Mouse (Mus musculus): ENCODE measurements around the gene Gcdh.
"Not testable (repeated sequence)": the region's sequence is repeated elsewhere in the genome, so short reads cannot be mapped to it uniquely, and the experiment has no call there.

Gene Gcdh

GRCm38 (mm10) chr8:84910551-84910950 is 16.8 kb upstream of the Gcdh start:
- DNase-seq (ENCODE audit: low read depth, low spot score), result no peak

GRCm38 (mm10) chr8:84909949-84910348 is 16.2 kb upstream of the Gcdh start:
- DNase-seq (ENCODE audit: low read depth, low spot score), result no peak

GRCm38 (mm10) chr8:84909162-84909767 is 15.5 kb upstream of the Gcdh start:
- no peak for DNase-seq (ENCODE audit: low read depth, low spot score)

GRCm38 (mm10) chr8:84908421-84909161 is 14.9 kb upstream of the Gcdh start, which contains the start of gene Dnase2a:
Dnase2a (plus strand) TSS chr8:84908560.
- peak; percentile 99 for DNase-seq (ENCODE audit: low read depth, low spot score)

GRCm38 (mm10) chr8:84907979-84908378 is 14.3 kb upstream of the Gcdh start:
- not testable (repeated sequence) for DNase-seq (ENCODE audit: low read depth, low spot score)

- DNase-seq (ENCODE audit: low read depth, low spot score), result peak; percentile 77
Observed at GRCm38 (mm10) chr8:84907493-84907892, 13.8 kb upstream of the Gcdh start.

GRCm38 (mm10) chr8:84907037-84907436 is 13.3 kb upstream of the Gcdh start:
- no peak for DNase-seq (ENCODE audit: low read depth, low spot score)

GRCm38 (mm10) chr8:84904351-84904750 is 10.6 kb upstream of the Gcdh start:
- peak; percentile 55 for DNase-seq (ENCODE audit: low read depth, low spot score)

- peak; percentile 91 for DNase-seq (ENCODE audit: low read depth, low spot score)
Observed at GRCm38 (mm10) chr8:84902920-84903661, 9.4 kb upstream of the Gcdh start.

GRCm38 (mm10) chr8:84902367-84902919 is 8.7 kb upstream of the Gcdh start:
- DNase-seq (ENCODE audit: low read depth, low spot score), result no peak

GRCm38 (mm10) chr8:84901752-84902151 is 8.0 kb upstream of the Gcdh start, which contains the start of gene Klf1:
Klf1 (plus strand) TSS chr8:84901928.
- no peak for DNase-seq (ENCODE audit: low read depth, low spot score)

GRCm38 (mm10) chr8:84901071-84901470 is 7.3 kb upstream of the Gcdh start:
- no peak for DNase-seq (ENCODE audit: low read depth, low spot score)

- no peak for DNase-seq (ENCODE audit: low read depth, low spot score)
Observed at GRCm38 (mm10) chr8:84895963-84896362, 2.2 kb upstream of the Gcdh start.

GRCm38 (mm10) chr8:84892993-84893708 is 570 bp downstream of the Gcdh start:
- DNase-seq (ENCODE audit: low read depth, low spot score), result no peak

GRCm38 (mm10) chr8:84889141-84889540 is 4.6 kb downstream of the Gcdh start:
- DNase-seq (ENCODE audit: low read depth, low spot score), result no peak

- DNase-seq (ENCODE audit: low read depth, low spot score), result no peak
Observed at GRCm38 (mm10) chr8:84888280-84888679, 5.4 kb downstream of the Gcdh start.

GRCm38 (mm10) chr8:84884728-84885127 is 9.0 kb downstream of the Gcdh start:
- DNase-seq (ENCODE audit: low read depth, low spot score), result no peak

GRCm38 (mm10) chr8:84878915-84879314 is 14.8 kb downstream of the Gcdh start:
- no peak for DNase-seq (ENCODE audit: low read depth, low spot score)

GRCm38 (mm10) chr8:84877297-84878035 is 16.3 kb downstream of the Gcdh start:
- no peak for DNase-seq (ENCODE audit: low read depth, low spot score)

- no peak for DNase-seq (ENCODE audit: low read depth, low spot score)
Observed at GRCm38 (mm10) chr8:84874339-84874738, 19.4 kb downstream of the Gcdh start.

GRCm38 (mm10) chr8:84873016-84873415 is 20.7 kb downstream of the Gcdh start:
- peak; percentile 52 for DNase-seq (ENCODE audit: low read depth, low spot score)
